Mouse (Mus musculus): Measurements from ENCODE around the gene Mpst. TPM values are rescaled to one million over a fixed set of nuclear protein-coding genes. Genes with fewer than 3 reads are reported as not detected.

Gene Mpst
- polyA plus RNA-seq, 1 experiment from 2014 or later: 3.2 TPM

DNA sequence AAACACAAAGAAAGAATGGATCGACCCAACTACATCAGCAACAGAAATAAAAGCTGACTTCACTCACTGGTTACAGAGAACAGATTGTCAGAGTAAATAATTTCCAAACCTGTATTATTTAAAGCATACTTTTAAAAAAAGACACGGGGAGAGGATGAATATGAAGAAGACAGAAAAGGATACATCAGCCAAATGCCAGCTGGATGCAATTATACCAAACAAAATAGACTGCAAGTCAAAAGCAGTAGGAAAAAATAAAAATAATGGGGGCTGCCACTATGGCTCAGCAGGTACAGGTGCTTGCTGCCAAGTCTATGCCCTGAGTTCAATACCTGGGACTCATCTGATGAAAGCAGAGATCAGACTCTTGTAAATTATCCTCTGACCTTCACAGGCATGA is 26.0 kb upstream of the Mpst start:
- Histone ChIP-seq H3K4me3 (replicated peaks; ENCODE audit: low read length) (no peak overlapping the region), H3K4me1 (replicated peaks; ENCODE audit: control insufficient read depth, insufficient read depth, low read length) (peaks cover 6% of the 10 kb centered on the region; the same call in 1 of the 2 replicates), H3K9me3 (ENCODE audit: control insufficient read depth, low read length) (no peaks in the 10 kb centered on the region), H3K36me3 (replicated peaks; ENCODE audit: control insufficient read depth, insufficient read depth) (no peaks in the 10 kb centered on the region), H3K4me2 (replicated peaks) (no peak overlapping the region), H3K27me3 (ENCODE audit: control insufficient read depth, insufficient read depth, low read length) (no peaks in the 10 kb centered on the region), H3K27ac (no peak overlapping the region), H3K9ac (no peak overlapping the region)
- no peak for DNase-seq (ENCODE audit: low spot score)
- 75% methylated on average over 2 of the region's 2 CpGs for WGBS
- ATAC-seq (ENCODE audit: low FRiP score): no peak

DNA sequence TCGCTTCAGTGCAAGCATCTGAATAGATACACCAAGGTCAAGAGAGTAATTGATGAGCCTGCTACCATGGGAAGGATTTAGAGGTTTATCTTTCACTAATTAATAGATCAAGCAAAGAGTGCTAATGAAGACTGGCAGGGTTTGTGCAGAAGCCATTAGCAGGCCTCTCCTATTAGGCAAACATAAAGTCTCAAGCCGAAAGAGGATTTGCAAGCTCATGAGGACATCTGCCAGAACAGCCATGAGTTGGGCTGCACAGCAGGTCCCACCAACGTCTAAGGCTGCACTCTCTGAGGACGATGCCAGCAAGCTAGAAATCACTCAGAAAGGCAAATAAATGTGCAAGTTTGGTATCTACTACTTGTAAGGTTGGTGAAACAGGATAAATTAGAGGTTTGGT is 25.5 kb upstream of the Mpst start:
- Histone ChIP-seq H3K4me2 (replicated peaks) (no peak overlapping the region), H3K9ac (no peak overlapping the region), H3K36me3 (replicated peaks; ENCODE audit: control insufficient read depth, insufficient read depth) (no peaks in the 10 kb centered on the region), H3K9me3 (ENCODE audit: control insufficient read depth, low read length) (no peaks in the 10 kb centered on the region), H3K4me3 (replicated peaks; ENCODE audit: low read length) (no peak overlapping the region), H3K4me1 (replicated peaks; ENCODE audit: control insufficient read depth, insufficient read depth, low read length) (peaks cover 6% of the 10 kb centered on the region; the same call in 1 of the 2 replicates), H3K27ac (no peak overlapping the region), H3K27me3 (ENCODE audit: control insufficient read depth, insufficient read depth, low read length) (no peaks in the 10 kb centered on the region)
- DNase-seq (ENCODE audit: low spot score): no peak
- 64% methylated on average over 4 of the region's 4 CpGs for WGBS
- ATAC-seq (ENCODE audit: low FRiP score): no peak

DNA sequence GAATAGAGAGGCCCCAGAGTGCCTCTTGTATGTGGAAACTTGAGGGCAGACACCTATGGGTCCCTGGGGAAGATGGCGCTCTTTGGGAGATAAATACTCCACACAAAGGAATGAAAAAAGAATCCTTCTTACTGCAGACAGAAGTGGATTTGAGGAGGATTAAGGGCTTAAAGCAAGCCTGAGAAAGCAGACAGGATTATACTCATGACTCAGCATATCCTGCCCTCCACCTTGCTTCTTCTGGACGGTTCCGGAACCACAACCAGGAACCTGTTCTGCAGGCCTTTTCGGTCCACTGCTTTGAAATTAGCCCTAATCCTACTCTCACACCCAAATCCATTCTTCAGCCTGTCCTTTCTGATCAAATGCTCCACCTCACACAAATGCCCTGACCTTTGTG is 24.1 kb upstream of the Mpst start:
- ATAC-seq (ENCODE audit: low FRiP score): no peak
- Histone ChIP-seq H3K4me1 (replicated peaks; ENCODE audit: control insufficient read depth, insufficient read depth, low read length) (peaks cover 6% of the 10 kb centered on the region; the same call in 1 of the 2 replicates), H3K27ac (no peak overlapping the region)

DNA sequence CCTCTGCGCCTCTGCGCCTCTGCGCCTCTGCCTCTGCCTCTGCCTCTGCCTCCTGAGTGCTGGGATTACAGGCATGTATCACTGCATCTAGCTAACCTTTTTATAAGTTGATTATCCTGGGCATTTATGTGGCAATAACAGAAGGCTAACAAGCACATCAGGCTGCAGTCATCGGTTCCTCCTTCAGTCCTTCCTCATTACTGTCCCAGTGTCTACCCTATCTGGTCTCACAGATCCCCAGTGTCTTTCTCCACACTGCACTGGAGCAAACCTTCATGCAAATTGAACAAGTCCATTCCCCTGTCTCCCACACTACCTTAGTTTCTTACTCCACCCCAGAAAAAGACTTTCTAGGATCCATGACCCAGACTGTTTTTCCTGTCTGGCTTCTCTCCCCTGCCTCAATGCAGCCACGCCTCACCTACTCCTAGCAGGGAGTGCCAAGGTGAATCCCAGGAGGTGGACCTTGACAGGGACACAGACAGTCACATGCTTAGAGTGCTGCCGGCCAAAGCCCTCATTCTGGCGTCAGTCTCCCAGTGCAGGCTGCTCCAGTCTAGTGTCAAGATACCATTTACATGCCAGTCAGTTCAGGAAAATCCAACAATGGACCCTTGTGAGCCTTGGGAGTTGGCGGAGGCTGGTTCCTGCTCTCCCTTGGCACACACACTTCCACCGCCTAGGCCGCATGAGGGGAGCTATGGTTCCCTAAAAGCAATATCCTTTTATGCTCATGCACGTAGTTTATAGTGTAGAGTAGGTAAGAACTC is 22.6 kb upstream of the Mpst start:
- 76% methylated on average over 11 of the region's 11 CpGs for WGBS
- Histone ChIP-seq H3K27me3 (ENCODE audit: control insufficient read depth, insufficient read depth, low read length) (no peaks in the 10 kb centered on the region), H3K36me3 (replicated peaks; ENCODE audit: control insufficient read depth, insufficient read depth) (no peaks in the 10 kb centered on the region), H3K4me3 (replicated peaks; ENCODE audit: low read length) (no peak overlapping the region), H3K4me1 (replicated peaks; ENCODE audit: control insufficient read depth, insufficient read depth, low read length) (peaks cover 6% of the 10 kb centered on the region; the same call in 1 of the 2 replicates), H3K9me3 (ENCODE audit: control insufficient read depth, low read length) (no peaks in the 10 kb centered on the region), H3K27ac (peak overlapping the region; percentile 80), H3K9ac (no peak overlapping the region), H3K4me2 (replicated peaks) (no peak overlapping the region)
- peak; percentile 48 for DNase-seq (ENCODE audit: low spot score)
- peak; percentile 83 for ATAC-seq (ENCODE audit: low FRiP score)

More for the DNA sequence above, 24.1 kb upstream of the Mpst start:
- no peaks in the 10 kb centered on the region for H3K9me3 ChIP-seq (ENCODE audit: control insufficient read depth, low read length)
- H3K4me2 ChIP-seq (replicated peaks): no peak overlapping the region
- DNase-seq (ENCODE audit: low spot score): no peak
- WGBS: 92% methylated on average over 4 of the region's 4 CpGs
- H3K9ac ChIP-seq: no peak overlapping the region
- H3K36me3 ChIP-seq (replicated peaks; ENCODE audit: control insufficient read depth, insufficient read depth): no peaks in the 10 kb centered on the region
- no peak overlapping the region for H3K4me3 ChIP-seq (replicated peaks; ENCODE audit: low read length)
- H3K27me3 ChIP-seq (ENCODE audit: control insufficient read depth, insufficient read depth, low read length): no peaks in the 10 kb centered on the region

DNA sequence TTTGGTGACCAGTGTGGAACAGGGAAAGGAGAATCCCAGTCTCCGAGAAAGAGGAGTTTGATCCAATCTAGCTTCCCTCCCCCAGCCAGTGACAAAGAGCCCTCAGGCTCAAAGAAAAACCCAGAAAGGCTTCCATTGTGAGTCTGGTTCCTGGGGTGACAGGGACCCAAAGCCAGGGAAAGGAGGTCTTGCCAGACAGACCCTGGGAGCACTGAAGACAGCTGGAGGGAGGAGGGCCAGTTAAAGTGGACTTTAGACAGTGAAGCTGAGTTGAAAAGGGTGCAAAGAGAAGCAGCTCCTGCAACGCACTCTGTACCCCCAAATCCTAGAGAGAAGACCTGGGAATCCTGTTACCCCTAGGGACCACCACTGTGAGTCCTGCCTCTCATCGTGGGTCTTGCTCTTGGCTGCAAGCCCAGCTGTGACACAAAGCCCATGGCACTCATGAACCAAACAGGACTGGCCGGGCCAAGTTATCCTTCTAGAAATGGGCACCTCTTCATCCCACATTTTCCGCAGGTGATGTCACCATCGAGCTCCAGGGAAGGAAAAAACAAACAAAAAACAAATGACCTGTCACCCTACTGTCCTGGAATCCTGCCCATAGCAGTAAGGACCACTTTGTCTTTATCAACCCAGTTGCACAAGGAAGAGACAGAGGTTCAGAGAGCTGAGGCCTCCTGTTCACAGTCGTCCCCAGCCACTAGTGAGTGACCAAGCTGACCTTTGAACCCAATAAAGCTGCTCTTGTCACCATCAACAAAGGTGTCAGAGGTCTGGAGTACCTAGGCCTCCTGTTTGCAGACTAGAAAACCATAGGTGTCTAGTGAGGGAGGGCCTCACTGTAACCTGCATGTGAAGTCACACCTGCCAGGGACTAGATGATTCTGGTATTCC is 21.7 kb upstream of the Mpst start:
- 59% methylated on average over 7 of the region's 7 CpGs for WGBS
- H3K27ac ChIP-seq: peak overlapping the region; percentile 80
- H3K9me3 ChIP-seq (ENCODE audit: control insufficient read depth, low read length): no peaks in the 10 kb centered on the region
- peaks cover 6% of the 10 kb centered on the region; the same call in 1 of the 2 replicates for H3K4me1 ChIP-seq (replicated peaks; ENCODE audit: control insufficient read depth, insufficient read depth, low read length)
- ATAC-seq (ENCODE audit: low FRiP score): peak; percentile 71; the same call in 1 of the 2 replicates
- no peaks in the 10 kb centered on the region for H3K36me3 ChIP-seq (replicated peaks; ENCODE audit: control insufficient read depth, insufficient read depth)
- peak; percentile 38 for DNase-seq (ENCODE audit: low spot score)
- H3K9ac ChIP-seq: no peak overlapping the region
- H3K27me3 ChIP-seq (ENCODE audit: control insufficient read depth, insufficient read depth, low read length): no peaks in the 10 kb centered on the region
- H3K4me3 ChIP-seq (replicated peaks; ENCODE audit: low read length): no peak overlapping the region
- H3K4me2 ChIP-seq (replicated peaks): no peak overlapping the region

DNA sequence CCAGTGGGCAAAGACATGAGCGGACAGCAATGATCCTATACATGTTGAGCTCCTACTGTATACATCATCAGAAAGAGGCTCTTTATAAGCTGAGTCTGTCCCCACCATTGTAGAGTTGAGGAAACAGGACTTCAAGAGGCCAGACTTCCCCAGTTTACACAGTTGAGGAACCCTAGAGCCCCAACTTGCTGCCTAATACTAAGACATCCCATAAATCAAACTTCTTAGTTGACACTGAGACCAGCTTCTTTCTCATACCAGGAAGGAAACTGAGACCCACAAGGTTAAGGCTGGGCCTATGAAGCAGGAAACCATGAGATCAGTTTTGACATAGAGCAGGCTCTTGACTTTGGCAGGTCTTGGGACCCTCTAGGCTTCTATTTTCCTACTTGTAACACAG is 20.7 kb upstream of the Mpst start:
- whole genome bisulfite sequencing: 94% methylated on average over 1 of the region's 1 CpGs
- no peak overlapping the region; the same call in 1 of the 2 replicates for H3K27ac ChIP-seq
- DNase-seq (ENCODE audit: low spot score) (no peak), ATAC-seq (ENCODE audit: low FRiP score) (no peak)
- H3K4me2 ChIP-seq (replicated peaks): no peak overlapping the region
- H3K4me3 ChIP-seq (replicated peaks; ENCODE audit: low read length): no peak overlapping the region
- H3K9me3 ChIP-seq (ENCODE audit: control insufficient read depth, low read length): no peaks in the 10 kb centered on the region
- H3K4me1 ChIP-seq (replicated peaks; ENCODE audit: control insufficient read depth, insufficient read depth, low read length): peaks cover 6% of the 10 kb centered on the region; the same call in 1 of the 2 replicates
- H3K27me3 ChIP-seq (ENCODE audit: control insufficient read depth, insufficient read depth, low read length): no peaks in the 10 kb centered on the region
- H3K9ac ChIP-seq: no peak overlapping the region
- no peaks in the 10 kb centered on the region for H3K36me3 ChIP-seq (replicated peaks; ENCODE audit: control insufficient read depth, insufficient read depth)

DNA sequence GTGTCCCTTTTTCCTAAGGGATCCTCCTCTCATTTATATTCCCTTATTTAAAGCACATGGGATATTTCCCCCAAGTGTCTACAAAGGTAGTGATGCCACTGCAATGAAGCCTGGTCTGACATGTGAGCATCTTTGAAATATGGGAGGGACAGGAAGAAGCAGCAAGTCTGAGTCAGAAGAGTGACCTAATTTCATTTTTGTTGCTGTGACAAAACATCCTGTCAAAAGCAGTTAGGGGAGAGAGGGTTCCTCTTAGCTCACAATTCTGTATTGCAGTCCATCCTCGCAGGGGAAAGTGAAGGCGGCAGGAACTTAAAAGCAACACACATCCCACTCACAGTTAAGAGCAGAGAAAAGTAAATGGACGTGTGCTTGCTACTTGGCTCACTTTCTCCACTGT is 15.4 kb upstream of the Mpst start:
- Histone ChIP-seq H3K27me3 (ENCODE audit: control insufficient read depth, insufficient read depth, low read length) (no peaks in the 10 kb centered on the region), H3K4me3 (replicated peaks; ENCODE audit: low read length) (no peak overlapping the region), H3K36me3 (replicated peaks; ENCODE audit: control insufficient read depth, insufficient read depth) (no peaks in the 10 kb centered on the region), H3K9me3 (ENCODE audit: control insufficient read depth, low read length) (no peaks in the 10 kb centered on the region), H3K9ac (no peak overlapping the region), H3K27ac (no peak overlapping the region), H3K4me1 (replicated peaks; ENCODE audit: control insufficient read depth, insufficient read depth, low read length) (no peaks in the 10 kb centered on the region), H3K4me2 (replicated peaks) (no peak overlapping the region)
- 83% methylated on average over 3 of the region's 3 CpGs for WGBS
- DNase-seq (ENCODE audit: low spot score) (no peak), ATAC-seq (ENCODE audit: low FRiP score) (no peak)

DNA sequence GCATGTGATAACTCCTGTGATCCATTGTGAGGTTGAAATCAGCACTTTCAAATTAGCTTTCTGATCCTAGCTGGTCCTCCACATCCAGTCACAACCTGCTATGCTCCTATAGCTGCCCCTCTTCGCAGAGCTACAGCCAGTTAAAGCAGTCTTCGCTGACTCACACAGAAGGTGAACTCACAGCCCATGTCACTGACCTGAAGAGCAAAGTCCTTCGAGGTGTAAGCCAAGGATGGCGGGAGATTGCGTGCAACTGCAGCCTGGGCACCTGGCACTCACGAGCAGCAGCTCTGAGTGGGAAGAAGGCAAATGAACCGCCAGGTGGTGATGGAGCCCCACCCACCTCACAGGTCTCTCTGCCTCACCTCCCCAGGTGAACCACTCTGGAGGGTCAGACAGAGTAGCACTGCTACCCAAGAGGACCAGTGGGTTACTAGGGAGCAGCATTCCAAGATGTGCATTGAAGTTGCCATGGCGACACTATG is 10.7 kb upstream of the Mpst start, which contains the start of gene Tex33:
TSS of gene Tex33 (minus strand) at position 435 of the 485 bp plus-strand sequence.
- WGBS: 83% methylated on average over 8 of the region's 8 CpGs
- Histone ChIP-seq H3K4me1 (replicated peaks; ENCODE audit: control insufficient read depth, insufficient read depth, low read length) (no peaks in the 10 kb centered on the region), H3K9ac (no peak within 1 kb of the TSS), H3K9me3 (ENCODE audit: control insufficient read depth, low read length) (no peaks in the 10 kb centered on the region), H3K36me3 (replicated peaks; ENCODE audit: control insufficient read depth, insufficient read depth) (no peaks in the 10 kb centered on the region), H3K4me3 (replicated peaks; ENCODE audit: low read length) (no peak within 1 kb of the TSS), H3K4me2 (replicated peaks) (no peak within 1 kb of the TSS), H3K27me3 (ENCODE audit: control insufficient read depth, insufficient read depth, low read length) (no peaks in the 10 kb centered on the region), H3K27ac (no peak within 1 kb of the TSS)
- ATAC-seq (ENCODE audit: low FRiP score) (no peak), DNase-seq (ENCODE audit: low spot score) (no peak)

DNA sequence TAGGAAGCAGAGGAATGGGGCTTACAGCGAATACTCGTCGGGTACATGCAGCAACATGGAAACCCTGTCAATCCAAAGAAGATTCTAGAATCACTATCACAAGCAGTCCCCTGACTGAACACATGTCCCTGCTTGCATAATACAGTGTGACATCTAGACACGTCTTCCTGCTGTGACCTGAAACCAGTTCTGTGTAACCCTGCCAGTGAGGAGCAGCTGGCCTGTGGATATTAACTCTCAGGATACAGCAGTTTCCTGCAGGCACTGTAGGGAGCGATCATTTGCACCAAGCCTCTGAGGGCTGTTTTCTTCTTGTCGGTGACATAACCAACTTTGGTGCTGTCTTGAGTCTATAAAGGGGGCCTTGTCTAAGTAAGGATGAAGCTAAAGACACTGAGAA is 4.9 kb upstream of the Mpst start:
- no peak for ATAC-seq (ENCODE audit: low FRiP score)
- H3K9ac ChIP-seq: no peak overlapping the region

More for the DNA sequence above, 4.9 kb upstream of the Mpst start:
- Histone ChIP-seq H3K4me1 (replicated peaks; ENCODE audit: control insufficient read depth, insufficient read depth, low read length) (peaks cover 19% of the 10 kb centered on the region; the same call in 1 of the 2 replicates), H3K36me3 (replicated peaks; ENCODE audit: control insufficient read depth, insufficient read depth) (no peaks in the 10 kb centered on the region), H3K27ac (no peak overlapping the region), H3K4me2 (replicated peaks) (no peak overlapping the region), H3K9me3 (ENCODE audit: control insufficient read depth, low read length) (no peaks in the 10 kb centered on the region), H3K27me3 (ENCODE audit: control insufficient read depth, insufficient read depth, low read length) (no peaks in the 10 kb centered on the region), H3K4me3 (replicated peaks; ENCODE audit: low read length) (no peak overlapping the region)
- no peak for DNase-seq (ENCODE audit: low spot score)
- 72% methylated on average over 6 of the region's 6 CpGs for WGBS
